Mouse (Mus musculus) layer of hippocampus, adult 2 months (tissue): Measurements from ENCODE around the gene Synrg. TPM values are rescaled to one million over a fixed set of nuclear protein-coding genes. Genes with fewer than 3 reads are reported as not detected.

Experiments
- DNase-seq, 2 experiments: peaks; one replicate each; pipeline ENCODE4 v3.0.0; 2022; ENCODE audit warnings: low spot score in 2 of 2
- H3K27ac ChIP-seq: fragments of 200-600 bp; 2 replicates; pipeline ENCODE4 v1.8.1; 2022
- H3K4me3 ChIP-seq: fragments of 200-600 bp; 2 replicates; pipeline ENCODE4 v1.8.1; 2022; ENCODE audit warnings: mild to moderate bottlenecking
- CTCF ChIP-seq: fragments of 200-600 bp; conservative IDR thresholded peaks from 2 replicates; pipeline ENCODE4 v1.8.1; 2022; ENCODE audit warnings: antibody characterized with exemption, mild to moderate bottlenecking, moderate library complexity
- total RNA-seq, 2 experiments: library from RNA; stranded (reverse); gene quantifications; 2 replicates each; pipeline ENCODE4 v1.2.3; 2021

The Synrg gene
- total RNA-seq, 2 experiments from 2014 or later, result 68.2 to 72.1 TPM

GRCm38 (mm10) chr11:84060635-84061034, 96.4 kb downstream of the Synrg start:
- DNase-seq, result no peak
- no peak for TF ChIP-seq CTCF
- Histone ChIP-seq H3K27ac (no peak overlapping the region), H3K4me3 (no peak overlapping the region)

- Histone ChIP-seq H3K27ac (no peak overlapping the region), H3K4me3 (no peak overlapping the region)
- DNase-seq, result no peak
- 0 out of 2 replicates have a peak, but pooled peaks have one; percentile 15 for TF ChIP-seq CTCF
Measured at GRCm38 (mm10) chr11:84061881-84062280, 97.7 kb downstream of the Synrg start.

DNA sequence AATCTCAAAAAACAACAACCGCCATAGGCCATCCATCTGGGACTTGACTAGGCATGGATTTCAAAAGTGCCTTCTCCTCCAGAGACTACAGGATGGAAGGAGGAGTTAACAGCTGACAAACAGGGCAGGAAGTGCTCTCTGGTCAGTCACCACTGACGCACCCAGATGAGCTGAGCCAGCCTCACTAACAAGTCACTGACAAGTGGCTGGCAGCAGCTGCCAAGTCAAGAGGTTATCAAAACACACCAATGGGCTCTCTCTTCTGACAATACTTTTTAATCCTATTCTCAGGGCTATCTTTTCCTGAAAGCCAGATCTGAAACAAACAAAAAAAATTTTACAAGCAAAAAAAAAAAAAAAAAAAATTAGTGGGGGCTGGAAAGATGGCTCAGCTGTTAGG, 98.6 kb downstream of the Synrg start:
- TF ChIP-seq CTCF, result no peak
- no peak overlapping the region for H3K27ac ChIP-seq
- no peak overlapping the region for H3K4me3 ChIP-seq

GRCm38 (mm10) chr11:84063631-84064209, 99.5 kb downstream of the Synrg start:
- no peak for DNase-seq
- TF ChIP-seq CTCF, result no peak
- Histone ChIP-seq H3K4me3 (no peak overlapping the region), H3K27ac (no peak overlapping the region; the same call in 1 of the 2 replicates)

More for the DNA sequence above, 98.6 kb downstream of the Synrg start:
- DNase-seq, result no peak

GRCm38 (mm10) chr11:84066071-84066481, 101.8 kb downstream of the Synrg start:
- DNase-seq, result no peak
- H3K4me3 ChIP-seq, result peak overlapping the region; percentile 86
- peak; percentile 77 for TF ChIP-seq CTCF

GRCm38 (mm10) chr11:84066927-84067645, 102.9 kb downstream of the Synrg start:
- Histone ChIP-seq H3K27ac (peak overlapping the region; percentile 93), H3K4me3 (peak overlapping the region; percentile 86)
- no peak for TF ChIP-seq CTCF
- DNase-seq, result peak; percentile 64 to 65

More at GRCm38 (mm10) chr11:84066071-84066481, 101.8 kb downstream of the Synrg start:
- peak overlapping the region; percentile 93 for H3K27ac ChIP-seq

GRCm38 (mm10) chr11:84067720-84068190, 103.5 kb downstream of the Synrg start:
- no peak for DNase-seq
- Histone ChIP-seq H3K27ac (peak overlapping the region; percentile 93), H3K4me3 (peak overlapping the region; percentile 86)
- TF ChIP-seq CTCF, result no peak

DNA sequence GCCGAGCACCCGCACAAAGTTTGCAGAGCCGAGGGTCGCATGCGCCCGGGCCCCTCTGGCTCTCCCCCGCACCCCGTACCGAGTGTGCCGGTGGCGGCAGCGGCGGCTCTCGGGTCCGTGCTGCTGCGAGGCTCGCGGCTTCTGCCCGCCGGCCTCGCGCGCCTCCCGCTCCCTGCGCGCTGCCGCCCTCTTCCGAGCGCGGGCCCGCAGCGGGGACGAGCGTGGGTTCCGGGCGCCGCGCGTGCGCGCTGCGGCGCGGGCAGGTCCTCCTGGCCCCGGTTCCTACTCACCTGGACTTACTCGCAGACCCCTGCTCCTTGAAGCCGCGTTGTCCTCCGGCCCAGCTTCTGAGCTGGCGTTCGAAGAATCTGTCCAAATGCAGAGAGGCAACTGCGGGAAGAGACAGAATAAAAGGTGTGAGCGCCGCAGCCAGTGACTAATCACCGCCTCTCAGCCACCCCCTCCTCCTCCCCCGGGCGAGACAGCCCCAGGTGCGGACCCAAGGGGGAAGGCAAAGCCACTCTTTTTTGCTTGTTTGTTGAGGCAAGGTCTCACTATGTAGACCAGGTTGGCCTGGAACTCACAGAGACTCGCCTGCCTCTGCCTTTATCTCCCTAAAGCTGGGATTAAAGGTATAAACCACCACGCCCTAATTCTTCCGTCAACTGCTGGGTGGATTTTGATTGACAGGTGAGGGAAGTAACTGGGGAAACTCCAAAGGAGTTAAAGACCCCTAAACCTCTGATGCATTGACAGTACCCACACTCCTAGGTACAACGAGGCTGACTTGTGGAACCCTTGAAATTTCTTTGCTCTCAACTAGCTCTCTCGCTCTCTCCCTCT, 104.2 kb downstream of the Synrg start:
- Histone ChIP-seq H3K27ac (peak overlapping the region; percentile 93), H3K4me3 (peak overlapping the region; percentile 86)
- DNase-seq, result peak in 1 of 2 experiments; percentile 57
- TF ChIP-seq CTCF, result no peak

DNA sequence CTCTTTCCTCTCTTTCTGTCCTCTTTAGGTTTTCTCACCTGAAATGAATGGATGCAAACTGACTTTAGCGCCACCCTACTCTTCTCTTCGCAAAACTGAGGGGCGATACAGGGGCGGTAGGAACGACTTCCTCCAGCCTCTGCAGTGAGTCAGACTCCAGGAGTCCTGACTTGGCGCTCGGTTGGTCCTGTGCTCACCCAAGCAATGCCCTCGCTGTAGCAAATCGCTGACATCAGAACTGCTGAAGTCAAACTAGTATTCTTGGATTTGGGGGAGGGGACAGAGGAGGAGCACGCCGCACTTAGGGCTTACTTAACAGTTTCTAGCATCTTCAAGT, 104.8 kb downstream of the Synrg start, which contains the start of gene Dusp14:
Gene Dusp14, minus strand, starts transcription at position 228 of the 337 bp plus-strand sequence.
- no peak for TF ChIP-seq CTCF
- no peak for DNase-seq
- peak within 1 kb of the TSS; percentile 93 for H3K27ac ChIP-seq
- peak within 1 kb of the TSS; percentile 86 for H3K4me3 ChIP-seq

- TF ChIP-seq CTCF, result no peak
- peak overlapping the region; percentile 70 for H3K27ac ChIP-seq
- H3K4me3 ChIP-seq, result no peak overlapping the region
- peak in 1 of 2 experiments; percentile 55 for DNase-seq
Measured at GRCm38 (mm10) chr11:84072904-84073651, 108.8 kb downstream of the Synrg start.

- H3K27ac ChIP-seq, result peak overlapping the region; percentile 70
- no peak for TF ChIP-seq CTCF
- no peak overlapping the region for H3K4me3 ChIP-seq
- DNase-seq, result no peak
Measured at GRCm38 (mm10) chr11:84073816-84074764, 109.9 kb downstream of the Synrg start.

DNA sequence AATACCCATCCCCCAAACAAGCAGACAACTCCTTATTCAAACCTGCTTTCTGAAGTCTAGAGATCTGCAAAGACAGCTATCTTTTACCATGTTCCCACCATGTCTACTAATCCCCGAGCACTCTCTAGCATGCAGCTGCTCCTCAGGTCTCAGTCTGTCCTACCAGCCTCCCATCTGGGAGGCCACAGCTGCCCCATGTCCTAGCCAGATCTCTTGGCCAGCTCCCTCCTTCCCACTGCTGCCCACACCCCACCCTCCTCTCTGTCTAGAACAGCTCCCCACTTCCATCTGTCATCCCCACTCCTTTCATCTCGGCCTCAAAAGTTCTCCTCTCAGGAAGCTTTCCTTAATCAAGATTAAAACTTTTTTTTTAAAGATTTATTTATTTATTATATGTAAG, 112.8 kb downstream of the Synrg start:
- no peak for TF ChIP-seq CTCF
- no peak overlapping the region for H3K4me3 ChIP-seq
- DNase-seq, result no peak
- H3K27ac ChIP-seq, result peak overlapping the region; percentile 29; the same call in 1 of the 2 replicates
